Mouse (Mus musculus) liver, postnatal 0 days (tissue): Measurements from ENCODE around the gene Kif3a.

Experiments
- CTCF ChIP-seq: sonication (generic); IDR thresholded peaks from 2 replicates; pipeline ENCODE4 v1.5.1; 2016; ENCODE audit warnings: antibody characterized with exemption, low read depth
- EP300 ChIP-seq: IDR thresholded peaks from 2 replicates; pipeline ENCODE4 v1.6.1; 2016; ENCODE audit warnings: antibody characterized with exemption, low read depth, mild to moderate bottlenecking

GRCm38 (mm10) chr11:53531578-53532230 lies 35.5 kb upstream of the Kif3a start:
- TF ChIP-seq CTCF (no peak), EP300 (no peak)
